Mouse (Mus musculus) midbrain, embryonic 12.5 days (tissue): Measurements from ENCODE around the gene Gm21149. TPM values are rescaled to one million over a fixed set of nuclear protein-coding genes. Genes with fewer than 3 reads are reported as not detected.
A peak's percentile ranks its signal among the peaks of the same experiment; 100 is the strongest.
"Not testable (repeated sequence)": the region's sequence is repeated elsewhere in the genome, so short reads cannot be mapped to it uniquely, and the experiment has no call there.

Experiments used
- ATAC-seq: fragments of 200-750 bp; cut with Nextera tagmentation; 2 replicates; pipeline ENCODE4 v1.8.0; 2017; ENCODE audit warnings: low read depth, moderate TSS enrichment, moderate library complexity; ENCODE audit not compliant: low FRiP score
- H3K27ac ChIP-seq: fragments of 300-500 bp; sonication (generic); replicated peaks from 2 replicates; pipeline ENCODE4 v1.5.1; 2016; ENCODE audit warnings: mild to moderate bottlenecking
- H3K27me3 ChIP-seq: fragments of 300-500 bp; sonication (generic); 2 replicates; pipeline ENCODE4 v1.6.1; 2016; ENCODE audit warnings: mild to moderate bottlenecking
- H3K36me3 ChIP-seq: fragments of 300-500 bp; sonication (generic); 2 replicates; pipeline ENCODE4 v1.6.1; 2016
- H3K4me1 ChIP-seq: fragments of 300-500 bp; sonication (generic); 2 replicates; pipeline ENCODE4 v1.6.1; 2016
- H3K4me2 ChIP-seq: fragments of 300-500 bp; sonication (generic); replicated peaks from 2 replicates; pipeline ENCODE4 v1.6.1; 2016; ENCODE audit warnings: mild to moderate bottlenecking, moderate library complexity
- H3K4me3 ChIP-seq: fragments of 300-500 bp; sonication (generic); 2 replicates; pipeline ENCODE4 v1.5.1; 2016; ENCODE audit warnings: mild to moderate bottlenecking
- H3K9ac ChIP-seq: fragments of 300-500 bp; sonication (generic); replicated peaks from 2 replicates; pipeline ENCODE4 v1.6.1; 2016; ENCODE audit warnings: mild to moderate bottlenecking, moderate library complexity
- H3K9me3 ChIP-seq: fragments of 300-500 bp; sonication (generic); 2 replicates; pipeline ENCODE4 v1.6.1; 2016; ENCODE audit warnings: mild to moderate bottlenecking
- WGBS: fragments of 180-500 bp; shearing (Covaris S2); methylation state at CpG from one replicate; pipeline ENCODE4 v1.1.7; 2016; 5-methylcytosine and 5-hydroxymethylcytosine counted together
- polyA plus RNA-seq: library from polyadenylated mRNA; unstranded; fragments of >200 nt; fragmentation: Nextera tagmentation; extraction: Ambion mirVana; gene quantifications from 2 replicates; pipeline ENCODE4 v1.2.1, GENCODE M21; 2016

The Gm21149 gene
- not detected in 2 replicates for polyA plus RNA-seq

GRCm38 (mm10) chr5:15476423-15476822 lies at the start of gene Gm21149:
Gene Gm21149, minus strand, starts transcription at chr5:15476523.
- not testable (repeated sequence) for H3K27ac ChIP-seq, H3K4me1 ChIP-seq, H3K27me3 ChIP-seq, H3K9ac ChIP-seq, H3K36me3 ChIP-seq, ATAC-seq, H3K4me3 ChIP-seq, H3K4me2 ChIP-seq
- peaks cover 26% of the 10 kb centered on the region for H3K9me3 ChIP-seq
- 71% methylated on average over 1 of the region's 1 CpGs for WGBS

DNA sequence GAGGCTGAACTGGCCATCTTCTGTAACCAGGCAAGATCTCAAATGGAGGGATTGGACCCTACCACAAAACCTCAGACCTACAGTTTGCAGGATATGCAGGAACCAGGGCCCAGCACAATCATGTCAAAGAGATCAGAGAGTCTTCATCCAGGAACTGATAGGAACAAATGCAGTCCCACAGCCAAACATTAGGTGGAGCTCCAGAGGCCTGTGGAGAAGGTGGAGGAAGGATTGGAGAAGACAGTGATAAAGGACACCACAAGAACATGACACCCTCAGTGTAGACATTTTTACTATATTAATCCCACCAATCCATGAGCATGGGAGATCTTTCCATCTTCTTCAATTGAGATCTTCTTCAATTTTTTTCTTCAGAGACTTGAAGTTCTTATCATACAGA lies 46.1 kb upstream of the Gm21149 start:
- not testable (repeated sequence) for H3K4me2 ChIP-seq, H3K4me1 ChIP-seq, H3K36me3 ChIP-seq, H3K4me3 ChIP-seq, ATAC-seq, H3K27ac ChIP-seq, H3K27me3 ChIP-seq, H3K9ac ChIP-seq
- peaks cover 19% of the 10 kb centered on the region for H3K9me3 ChIP-seq

DNA sequence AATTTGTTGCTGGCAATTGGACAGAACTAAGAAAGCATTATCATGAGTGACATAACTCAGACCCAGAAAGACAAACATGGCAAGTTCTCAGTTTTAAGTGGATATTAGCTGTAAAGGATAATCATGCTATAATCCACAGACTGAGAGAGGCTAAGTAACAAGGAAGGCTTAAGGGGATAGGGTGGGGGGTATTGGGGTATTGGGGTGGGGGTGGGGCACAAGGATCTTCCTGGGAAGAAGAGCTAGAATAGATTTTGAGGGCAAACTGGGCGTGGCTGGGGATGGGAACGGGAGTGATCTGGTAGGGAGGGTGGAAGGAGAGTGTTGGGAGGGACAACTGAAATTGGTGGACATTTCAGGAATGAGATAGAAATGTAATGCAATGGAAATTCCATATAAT lies 45.7 kb upstream of the Gm21149 start:
- H3K27ac ChIP-seq, H3K4me3 ChIP-seq, H3K4me2 ChIP-seq, H3K9ac ChIP-seq, H3K27me3 ChIP-seq, ATAC-seq, H3K36me3 ChIP-seq, H3K4me1 ChIP-seq: not testable (repeated sequence)
- H3K9me3 ChIP-seq = peaks cover 16% of the 10 kb centered on the region
- 36% methylated on average over 2 of the region's 2 CpGs for WGBS

DNA sequence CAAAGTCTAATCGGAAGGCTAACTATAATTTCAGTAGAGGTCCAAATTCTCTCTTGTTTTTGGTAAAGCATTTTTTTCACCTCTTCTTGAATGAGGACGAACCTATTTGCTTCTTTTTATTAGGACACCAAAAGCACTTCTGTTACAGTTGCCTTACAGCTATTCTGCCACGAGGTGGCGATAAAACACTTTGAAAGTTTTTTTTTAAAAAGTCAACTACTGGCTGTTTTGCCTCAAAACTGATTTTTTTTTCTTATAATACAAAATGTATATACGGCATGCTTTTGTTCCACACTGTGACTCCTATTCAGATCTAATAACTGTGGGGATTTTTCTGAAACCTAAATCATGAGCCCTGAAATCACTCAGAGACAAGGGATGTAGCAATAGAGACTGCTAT lies 44.1 kb upstream of the Gm21149 start:
- H3K4me1 ChIP-seq, H3K27ac ChIP-seq, H3K4me3 ChIP-seq, H3K27me3 ChIP-seq, H3K9me3 ChIP-seq, H3K9ac ChIP-seq, H3K4me2 ChIP-seq, H3K36me3 ChIP-seq, ATAC-seq: not testable (repeated sequence)
- WGBS = 19% methylated on average over 5 of the region's 5 CpGs

DNA sequence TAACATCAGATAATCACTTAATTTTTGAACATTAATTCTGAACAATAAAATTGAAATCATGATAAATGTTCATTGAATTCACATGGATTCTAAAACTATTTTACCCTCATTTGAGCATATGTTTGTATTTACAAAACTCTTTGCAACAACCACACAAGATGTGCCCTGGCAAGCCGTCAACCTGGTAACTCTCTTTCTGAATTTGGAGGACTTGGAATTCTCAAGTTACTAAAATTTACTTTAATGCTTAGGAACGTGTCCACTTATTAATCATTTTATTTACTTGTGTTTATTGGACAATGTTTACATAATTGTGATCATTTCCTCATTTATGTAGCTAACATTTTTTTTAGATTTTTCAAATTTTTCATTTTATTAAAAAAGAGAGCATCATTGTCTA lies 40.8 kb upstream of the Gm21149 start:
- H3K27ac ChIP-seq, H3K4me3 ChIP-seq, H3K36me3 ChIP-seq, ATAC-seq, H3K27me3 ChIP-seq, H3K4me2 ChIP-seq, H3K4me1 ChIP-seq, H3K9ac ChIP-seq: not testable (repeated sequence)
- 77% methylated on average over 2 of the region's 2 CpGs for WGBS
- H3K9me3 ChIP-seq = peaks cover 13% of the 10 kb centered on the region

DNA sequence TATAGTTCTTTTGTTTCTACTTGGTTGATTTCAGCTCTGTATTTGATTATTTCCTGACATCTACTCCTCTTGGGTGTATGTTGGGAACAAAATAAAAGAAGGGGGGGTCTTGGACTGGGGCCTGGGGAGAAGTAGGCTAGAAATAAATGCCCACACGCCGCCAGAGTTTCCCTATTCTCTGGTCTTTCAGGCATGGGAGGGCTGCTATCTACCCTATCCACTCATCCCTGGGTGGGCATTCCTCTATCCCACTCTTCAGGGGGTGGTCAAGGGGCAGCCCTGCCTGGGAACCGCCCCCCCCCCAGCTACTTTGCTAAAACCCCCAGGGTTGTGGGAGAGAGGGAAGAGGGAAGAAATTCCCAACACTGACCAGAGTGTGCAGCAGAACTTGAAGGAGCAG lies 35.9 kb upstream of the Gm21149 start:
- not testable (repeated sequence) for H3K4me2 ChIP-seq, H3K27ac ChIP-seq, H3K36me3 ChIP-seq, ATAC-seq, H3K9ac ChIP-seq, H3K4me1 ChIP-seq, H3K4me3 ChIP-seq, H3K27me3 ChIP-seq
- WGBS = 65% methylated on average over 3 of the region's 3 CpGs
- H3K9me3 ChIP-seq = peaks cover 30% of the 10 kb centered on the region

DNA sequence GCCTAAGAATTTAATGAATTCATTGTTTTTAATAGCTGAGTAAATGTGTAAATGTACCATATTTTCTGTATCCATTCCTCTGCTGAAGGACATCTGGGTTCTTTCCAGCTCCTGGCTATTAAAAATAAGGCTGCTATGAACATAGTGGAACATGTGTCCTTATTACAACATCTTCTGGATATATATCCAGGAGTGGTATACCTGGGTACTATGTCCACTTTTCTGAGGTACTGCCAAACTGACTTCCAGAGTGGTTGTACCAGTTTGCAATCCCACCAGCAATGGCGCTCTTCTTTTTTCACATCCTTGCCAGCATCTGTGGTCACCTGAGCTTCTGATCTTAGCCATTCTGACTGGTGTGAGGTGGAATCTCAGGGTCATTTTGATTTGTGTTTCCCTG lies 33.6 kb upstream of the Gm21149 start:
- not testable (repeated sequence) for H3K36me3 ChIP-seq, H3K27ac ChIP-seq, ATAC-seq, H3K9ac ChIP-seq, H3K27me3 ChIP-seq, H3K4me2 ChIP-seq, H3K4me1 ChIP-seq, H3K4me3 ChIP-seq
- peaks cover 38% of the 10 kb centered on the region for H3K9me3 ChIP-seq
- WGBS = 79% methylated on average over 1 of the region's 1 CpGs

DNA sequence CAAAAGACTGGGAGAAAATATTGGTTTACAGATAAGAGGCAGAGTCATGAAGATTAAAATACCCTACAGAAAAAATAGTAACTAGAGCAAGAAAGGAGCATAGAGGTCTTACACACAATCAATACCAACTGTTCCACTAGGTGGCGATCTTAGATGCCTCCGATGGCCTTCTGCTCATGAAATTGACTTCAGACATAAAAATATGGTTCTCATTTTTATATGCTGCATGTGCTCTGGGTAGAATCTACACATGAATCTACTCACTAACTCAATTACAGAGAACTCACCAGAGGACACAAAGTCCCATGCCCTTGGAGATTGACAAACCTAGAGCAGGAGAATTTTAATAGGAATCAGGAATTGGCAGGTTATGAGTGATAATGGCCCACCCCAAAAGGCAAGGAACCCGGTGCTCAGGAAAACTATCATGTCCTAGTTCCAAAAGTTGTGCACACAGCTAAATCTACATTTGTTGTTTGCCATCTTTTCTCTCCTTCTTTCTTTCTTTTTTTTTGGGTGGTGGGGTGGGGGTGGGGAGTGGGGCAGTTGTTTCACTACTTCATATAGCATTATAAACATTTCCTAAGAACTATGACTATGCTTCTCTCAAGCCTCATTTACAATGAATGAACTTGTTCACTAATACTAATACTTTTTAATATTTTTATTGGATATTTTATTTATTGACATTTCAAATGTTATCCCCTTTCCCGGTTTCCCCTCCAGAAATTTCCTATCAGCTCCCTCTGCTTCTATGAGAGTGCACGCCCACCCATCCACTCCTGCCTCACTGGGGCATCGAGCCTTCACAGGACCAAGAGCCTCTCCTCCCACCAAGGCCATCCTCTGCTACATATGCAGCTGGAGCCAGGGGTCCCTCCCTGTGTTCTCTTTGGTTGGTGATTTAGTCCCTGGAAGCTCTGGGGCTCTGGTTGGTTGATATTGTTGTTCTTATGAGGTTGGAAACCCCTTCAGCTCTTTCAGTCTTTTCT lies 32.4 kb upstream of the Gm21149 start:
- not testable (repeated sequence) for H3K4me1 ChIP-seq, H3K4me3 ChIP-seq, H3K9ac ChIP-seq, H3K27me3 ChIP-seq, H3K36me3 ChIP-seq, H3K4me2 ChIP-seq, H3K27ac ChIP-seq
- peaks cover 38% of the 10 kb centered on the region for H3K9me3 ChIP-seq
- WGBS = 70% methylated on average over 6 of the region's 6 CpGs
- ATAC-seq = peak; percentile 55; the same call in 1 of the 2 replicates

- 62% methylated on average over 6 of the region's 6 CpGs for WGBS
- peaks cover 34% of the 10 kb centered on the region for H3K9me3 ChIP-seq
- H3K4me1 ChIP-seq, H3K4me2 ChIP-seq, H3K4me3 ChIP-seq, H3K9ac ChIP-seq, H3K27ac ChIP-seq, H3K27me3 ChIP-seq, H3K36me3 ChIP-seq: not testable (repeated sequence)
- peak; percentile 59 for ATAC-seq
Measured at GRCm38 (mm10) chr5:15507757-15508459, 31.6 kb upstream of the Gm21149 start.

DNA sequence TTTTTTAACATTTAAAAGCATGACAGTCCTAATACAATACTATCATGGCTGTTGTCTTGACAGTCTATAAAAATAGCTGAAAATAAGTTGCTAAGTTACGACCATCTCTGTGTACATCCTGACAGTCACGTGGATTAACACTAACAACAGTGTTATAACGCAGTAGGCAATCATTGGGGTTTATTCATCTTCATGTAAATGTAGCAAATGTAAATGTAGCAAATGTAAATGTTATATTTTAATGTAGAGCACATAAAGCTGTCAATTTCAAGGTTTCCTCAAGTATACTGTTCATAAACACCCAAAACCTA lies 30.9 kb upstream of the Gm21149 start:
- Histone ChIP-seq H3K9ac (no peak overlapping the region), H3K4me2 (no peak overlapping the region), H3K9me3 (peaks cover 32% of the 10 kb centered on the region), H3K4me3 (no peak overlapping the region), H3K4me1 (no peaks in the 10 kb centered on the region), H3K27me3 (no peaks in the 10 kb centered on the region), H3K27ac (no peak overlapping the region), H3K36me3 (no peaks in the 10 kb centered on the region)
- 74% methylated on average over 3 of the region's 3 CpGs for WGBS
- ATAC-seq = peak; percentile 59; the same call in 1 of the 2 replicates

GRCm38 (mm10) chr5:15506575-15507308 lies 30.4 kb upstream of the Gm21149 start:
- Histone ChIP-seq H3K9me3 (peaks cover 29% of the 10 kb centered on the region), H3K36me3 (no peaks in the 10 kb centered on the region), H3K9ac (no peak overlapping the region), H3K27ac (no peak overlapping the region), H3K27me3 (no peaks in the 10 kb centered on the region), H3K4me3 (peak overlapping the region; percentile 4; the same call in 1 of the 2 replicates), H3K4me2 (peak overlapping the region; percentile 18), H3K4me1 (no peaks in the 10 kb centered on the region)
- WGBS = 42% methylated on average over 16 of the region's 16 CpGs
- ATAC-seq = peak; percentile 80
